Mouse (Mus musculus) lung, postnatal 0 days (tissue): Measurements from ENCODE around the gene Adamtsl3.

ENCODE experiments used
- CTCF ChIP-seq: IDR thresholded peaks from 2 replicates; pipeline ENCODE4 v1.5.1; 2016; ENCODE audit warnings: antibody characterized with exemption, mild to moderate bottlenecking
- EP300 ChIP-seq: IDR thresholded peaks from 2 replicates; pipeline ENCODE4 v1.6.1; 2016; ENCODE audit warnings: antibody characterized with exemption, mild to moderate bottlenecking, control low read depth

GRCm38 (mm10) chr7:82425374-82425773, 89.9 kb downstream of the Adamtsl3 start:
- no peak for TF ChIP-seq EP300
- no peak for TF ChIP-seq CTCF
